Mouse (Mus musculus) embryonic facial prominence, embryonic 14.5 days (tissue): ENCODE results near the gene Fntb. TPM values are rescaled to one million over a fixed set of nuclear protein-coding genes. Genes with fewer than 3 reads are reported as not detected.

Experiments
- ATAC-seq: fragments of 200-750 bp; cut with Nextera tagmentation; 2 replicates; pipeline ENCODE4 v1.8.0; 2017; ENCODE audit warnings: low read depth, moderate number of reproducible peaks, moderate TSS enrichment
- DNase-seq: peaks from one replicate; pipeline ENCODE4 v3.0.0-alpha.2; 2015; ENCODE audit warnings: low spot score
- H3K27ac ChIP-seq: fragments of 300-500 bp; sonication (generic); replicated peaks from 2 replicates; pipeline ENCODE4 v1.5.1; 2014; ENCODE audit warnings: low read depth, mild to moderate bottlenecking, low read length, moderate library complexity
- H3K27me3 ChIP-seq: fragments of 300-500 bp; sonication (generic); replicated peaks from 2 replicates; pipeline ENCODE4 v1.6.1; 2014; ENCODE audit warnings: low read length; ENCODE audit not compliant: control insufficient read depth, insufficient read depth
- H3K36me3 ChIP-seq: fragments of 300-500 bp; sonication (generic); 2 replicates; pipeline ENCODE4 v1.6.1; 2014; ENCODE audit warnings: low read length, mixed read lengths; ENCODE audit not compliant: control insufficient read depth, insufficient read depth
- H3K4me1 ChIP-seq: fragments of 300-500 bp; sonication (generic); 2 replicates; pipeline ENCODE4 v1.6.1; 2014; ENCODE audit warnings: antibody characterized with exemption, low read length; ENCODE audit not compliant: control insufficient read depth, insufficient read depth
- H3K4me2 ChIP-seq: fragments of 300-500 bp; sonication (generic); 2 replicates; pipeline ENCODE4 v1.6.1; 2014; ENCODE audit warnings: low read depth, mild to moderate bottlenecking, low read length, moderate library complexity, mixed read lengths
- H3K4me3 ChIP-seq: fragments of 300-500 bp; sonication (generic); 2 replicates; pipeline ENCODE4 v1.5.1; 2014; ENCODE audit warnings: low read depth, mild to moderate bottlenecking, low read length
- H3K9ac ChIP-seq: fragments of 300-500 bp; sonication (generic); 2 replicates; pipeline ENCODE4 v1.6.1; 2014; ENCODE audit warnings: low read depth, mild to moderate bottlenecking, low read length, moderate library complexity, mixed read lengths
- H3K9me3 ChIP-seq: fragments of 300-500 bp; sonication (generic); 2 replicates; pipeline ENCODE4 v1.6.1; 2016; ENCODE audit warnings: low read length; ENCODE audit not compliant: control insufficient read depth
- WGBS: fragments of 180-500 bp; shearing (Covaris S2); extraction: QIAGEN DNeasy Blood & Tissue Kit; methylation state at CpG from one replicate; pipeline ENCODE4 v1.1.7; 2014; 5-methylcytosine and 5-hydroxymethylcytosine counted together
- polyA plus RNA-seq: library from polyadenylated mRNA; unstranded; fragments of >200 nt; fragmentation: Nextera tagmentation; extraction: Ambion mirVana; gene quantifications from 2 replicates; pipeline ENCODE4 v1.2.1, GENCODE M21; 2014

Fntb gene
- polyA plus RNA-seq, 1 experiment from 2014 or later, result 41.4 TPM

DNA sequence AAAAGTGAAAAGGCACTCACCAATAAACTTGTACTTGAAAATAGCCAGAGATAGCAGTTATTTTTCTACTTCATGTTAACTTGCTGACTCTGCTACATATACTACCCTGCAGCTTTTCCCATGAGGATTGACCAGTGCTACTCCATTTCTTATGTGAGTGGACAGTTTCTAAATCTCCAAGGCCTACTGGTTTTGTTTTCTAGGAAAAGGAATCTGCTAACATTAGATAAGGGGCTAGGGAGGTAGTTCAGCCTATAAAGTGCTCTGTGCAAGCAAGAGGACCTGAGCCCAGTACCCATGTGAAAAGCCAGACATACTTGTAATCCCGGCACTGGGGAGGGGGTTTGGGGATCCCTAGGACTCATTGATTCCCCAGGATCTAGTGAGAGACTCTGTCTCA is 140.9 kb downstream of the Fntb start:
- no peak overlapping the region for H3K4me3 ChIP-seq
- ATAC-seq (no peak), DNase-seq (no peak)
- no peaks in the 10 kb centered on the region for H3K27me3 ChIP-seq
- peaks cover 21% of the 10 kb centered on the region for H3K36me3 ChIP-seq
- H3K9me3 ChIP-seq, result no peaks in the 10 kb centered on the region
- 86% methylated on average over 1 of the region's 1 CpGs for WGBS
- no peaks in the 10 kb centered on the region for H3K4me1 ChIP-seq
- no peak overlapping the region for H3K4me2 ChIP-seq
- no peak overlapping the region for H3K27ac ChIP-seq
- H3K9ac ChIP-seq, result no peak overlapping the region

DNA sequence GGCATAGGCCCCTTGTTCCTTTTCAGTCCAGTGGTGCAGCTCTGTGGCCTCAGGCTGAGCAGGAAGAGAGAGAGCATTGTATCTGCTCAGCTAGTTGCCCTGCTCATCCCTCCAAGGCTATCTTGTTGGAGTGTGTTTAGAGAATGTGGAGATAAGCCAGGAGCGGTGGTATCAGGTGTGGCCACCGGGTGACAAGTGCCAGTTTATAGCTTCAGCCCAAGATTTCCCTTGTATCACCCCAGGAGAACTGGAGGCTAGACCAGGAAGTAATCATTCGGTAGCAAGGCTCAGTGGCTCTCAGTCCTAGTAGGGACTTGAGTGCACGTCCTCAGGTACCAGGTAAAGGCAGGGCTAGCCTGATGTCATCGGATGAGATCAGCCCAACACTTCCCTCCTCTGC is 143.8 kb downstream of the Fntb start:
- H3K27me3 ChIP-seq, result no peaks in the 10 kb centered on the region
- H3K4me3 ChIP-seq, result no peak overlapping the region
- peaks cover 18% of the 10 kb centered on the region for H3K36me3 ChIP-seq
- H3K4me2 ChIP-seq, result no peak overlapping the region
- H3K9ac ChIP-seq, result no peak overlapping the region
- ATAC-seq (no peak), DNase-seq (no peak)
- WGBS, result 79% methylated on average over 5 of the region's 5 CpGs
- H3K4me1 ChIP-seq, result no peaks in the 10 kb centered on the region
- no peaks in the 10 kb centered on the region for H3K9me3 ChIP-seq
- no peak overlapping the region for H3K27ac ChIP-seq

DNA sequence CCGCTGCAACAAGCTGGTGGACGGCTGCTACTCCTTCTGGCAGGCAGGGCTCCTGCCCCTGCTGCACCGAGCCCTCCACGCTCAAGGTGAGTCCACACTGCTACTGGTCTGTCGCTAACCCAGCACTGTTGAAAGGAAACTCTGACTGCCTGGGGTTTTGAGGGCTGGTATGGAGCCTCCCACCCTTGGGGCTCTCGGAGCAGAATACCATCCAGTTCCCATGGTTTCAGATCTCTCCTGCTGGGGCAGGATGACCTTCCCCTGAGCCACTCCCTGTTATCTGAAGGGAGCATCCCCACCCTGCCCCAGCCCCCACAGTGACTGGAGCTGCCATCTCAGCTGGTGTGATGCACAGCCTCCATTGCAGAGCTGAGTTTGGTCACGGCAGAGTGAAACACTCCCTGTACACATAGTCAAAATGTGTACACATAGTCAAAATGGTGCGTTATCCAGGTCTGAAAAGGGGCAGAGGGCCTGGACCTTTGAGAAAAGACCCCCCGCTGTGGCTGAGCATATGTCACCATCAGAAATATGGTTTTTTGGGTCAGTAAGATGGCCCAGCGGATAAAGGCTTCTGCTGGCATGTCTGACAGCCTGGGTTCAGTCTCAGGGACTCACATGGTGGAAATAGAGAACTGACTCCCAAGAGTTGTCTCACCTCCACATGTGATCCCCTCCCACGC is 145.0 kb downstream of the Fntb start:
- Histone ChIP-seq H3K4me1 (no peaks in the 10 kb centered on the region), H3K4me3 (no peak overlapping the region), H3K27ac (no peak overlapping the region), H3K27me3 (no peaks in the 10 kb centered on the region), H3K9me3 (no peaks in the 10 kb centered on the region), H3K36me3 (peaks cover 21% of the 10 kb centered on the region), H3K4me2 (no peak overlapping the region), H3K9ac (no peak overlapping the region)
- WGBS, result 85% methylated on average over 10 of the region's 11 CpGs
- DNase-seq (no peak), ATAC-seq (no peak)

DNA sequence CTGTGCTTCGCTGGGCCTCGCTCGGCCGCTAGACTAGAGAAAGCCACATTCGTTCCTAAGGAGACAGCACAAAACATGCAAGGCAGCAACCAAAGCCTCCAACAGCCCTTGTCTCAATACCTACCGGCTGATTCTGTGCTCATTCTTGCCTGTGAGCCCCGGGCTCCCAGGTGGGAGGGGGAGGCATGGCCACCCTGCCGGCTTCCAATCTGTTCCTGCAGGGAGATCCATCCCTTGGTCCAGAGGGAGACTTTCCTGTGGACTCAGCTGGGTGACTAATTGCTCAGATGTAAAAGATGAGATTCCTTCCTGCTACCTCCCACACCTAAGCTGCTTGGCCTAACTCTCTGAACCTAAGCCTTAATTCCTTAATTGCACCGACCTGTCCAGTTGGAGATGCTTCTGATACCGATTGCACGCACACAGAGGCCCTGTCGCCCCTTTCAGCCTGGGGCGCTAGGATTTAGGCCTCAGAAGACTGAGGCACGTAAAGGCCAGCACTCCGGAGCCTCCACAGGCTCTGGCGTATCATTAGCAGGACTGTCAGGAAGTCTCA is 145.9 kb downstream of the Fntb start:
- 70% methylated on average over 16 of the region's 16 CpGs for WGBS
- ATAC-seq, result no peak

DNA sequence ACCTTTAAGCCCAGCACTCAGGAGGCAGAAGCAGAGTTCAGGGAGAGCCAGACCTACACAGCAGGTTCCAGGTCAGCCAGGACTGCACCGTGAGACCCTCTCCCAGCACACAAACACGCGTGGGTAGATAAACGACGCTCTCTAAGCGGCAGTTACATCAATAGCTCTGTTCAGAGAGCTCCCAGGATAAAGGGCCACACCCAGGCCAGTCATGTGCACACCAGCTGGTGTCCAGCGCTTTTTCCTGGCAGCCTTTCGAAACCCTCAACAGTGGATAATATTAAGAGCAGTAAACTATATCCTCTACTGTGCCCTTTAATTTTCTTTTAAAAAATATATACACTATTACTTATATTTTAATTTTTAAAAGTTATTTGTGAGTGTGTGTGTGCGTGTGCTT is 146.8 kb downstream of the Fntb start:
- ATAC-seq (no peak), DNase-seq (no peak)
- Histone ChIP-seq H3K27ac (no peak overlapping the region), H3K4me3 (no peak overlapping the region), H3K4me1 (no peaks in the 10 kb centered on the region), H3K27me3 (no peaks in the 10 kb centered on the region), H3K9me3 (no peaks in the 10 kb centered on the region), H3K36me3 (peaks cover 20% of the 10 kb centered on the region), H3K9ac (no peak overlapping the region), H3K4me2 (no peak overlapping the region)
- WGBS, result 57% methylated on average over 9 of the region's 9 CpGs

More for the DNA sequence above, 145.9 kb downstream of the Fntb start:
- no peak for DNase-seq
- Histone ChIP-seq H3K4me2 (no peak overlapping the region), H3K36me3 (peaks cover 19% of the 10 kb centered on the region), H3K4me3 (no peak overlapping the region), H3K9ac (no peak overlapping the region), H3K27me3 (no peaks in the 10 kb centered on the region), H3K9me3 (no peaks in the 10 kb centered on the region), H3K4me1 (no peaks in the 10 kb centered on the region), H3K27ac (no peak overlapping the region)

DNA sequence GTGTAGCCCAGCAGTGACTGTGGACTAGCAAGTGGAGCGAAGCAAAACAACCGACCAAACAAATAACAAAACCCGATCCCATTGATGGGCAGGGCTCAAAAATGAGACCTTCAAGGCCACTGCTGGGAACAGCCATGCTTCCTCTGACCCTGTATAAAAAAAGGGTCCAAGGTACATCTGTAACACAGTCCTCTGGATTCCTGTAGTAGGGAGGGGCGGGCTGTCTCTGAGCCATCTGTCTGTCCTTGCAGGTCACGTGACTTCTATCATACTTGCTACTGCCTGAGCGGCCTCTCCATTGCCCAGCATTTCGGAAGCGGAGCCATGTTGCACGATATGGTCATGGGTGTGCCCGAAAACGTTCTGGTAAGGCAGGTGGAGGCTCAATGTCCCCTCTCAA is 150.8 kb downstream of the Fntb start:
- Histone ChIP-seq H3K27ac (no peak overlapping the region), H3K4me1 (no peaks in the 10 kb centered on the region), H3K27me3 (no peaks in the 10 kb centered on the region), H3K9me3 (no peaks in the 10 kb centered on the region), H3K36me3 (peaks cover 27% of the 10 kb centered on the region; the same call in 1 of the 2 replicates), H3K9ac (no peak overlapping the region), H3K4me3 (no peak overlapping the region), H3K4me2 (no peak overlapping the region)
- 89% methylated on average over 11 of the region's 11 CpGs for WGBS
- DNase-seq (no peak), ATAC-seq (no peak)

DNA sequence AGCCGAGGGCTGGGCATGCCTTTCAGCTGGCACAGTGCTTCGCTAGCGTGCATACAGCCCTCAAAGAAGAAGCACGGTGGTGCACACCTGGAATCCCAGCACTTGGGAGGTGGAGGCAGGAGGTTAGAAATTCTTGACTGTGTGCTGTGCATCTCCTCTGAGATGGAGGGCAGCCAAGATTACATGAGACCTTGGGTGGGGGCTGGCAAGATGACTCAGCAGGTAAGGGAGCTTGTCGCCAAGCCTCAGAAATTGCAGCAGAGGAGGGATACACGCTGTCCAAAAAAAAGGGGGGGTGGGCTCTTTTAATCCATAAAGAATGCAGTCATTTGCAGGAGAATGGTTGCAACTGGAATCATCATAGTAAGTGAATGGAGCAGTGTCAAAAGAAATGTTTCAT is 152.7 kb downstream of the Fntb start:
- ATAC-seq, result no peak
- no peak overlapping the region for H3K9ac ChIP-seq
- no peak overlapping the region for H3K4me2 ChIP-seq
- H3K9me3 ChIP-seq, result no peaks in the 10 kb centered on the region
- DNase-seq, result no peak
- H3K36me3 ChIP-seq, result peaks cover 31% of the 10 kb centered on the region; the same call in 1 of the 2 replicates
- no peak overlapping the region for H3K4me3 ChIP-seq
- H3K27me3 ChIP-seq, result no peaks in the 10 kb centered on the region
- no peak overlapping the region for H3K27ac ChIP-seq
- H3K4me1 ChIP-seq, result no peaks in the 10 kb centered on the region
- 76% methylated on average over 6 of the region's 6 CpGs for WGBS

DNA sequence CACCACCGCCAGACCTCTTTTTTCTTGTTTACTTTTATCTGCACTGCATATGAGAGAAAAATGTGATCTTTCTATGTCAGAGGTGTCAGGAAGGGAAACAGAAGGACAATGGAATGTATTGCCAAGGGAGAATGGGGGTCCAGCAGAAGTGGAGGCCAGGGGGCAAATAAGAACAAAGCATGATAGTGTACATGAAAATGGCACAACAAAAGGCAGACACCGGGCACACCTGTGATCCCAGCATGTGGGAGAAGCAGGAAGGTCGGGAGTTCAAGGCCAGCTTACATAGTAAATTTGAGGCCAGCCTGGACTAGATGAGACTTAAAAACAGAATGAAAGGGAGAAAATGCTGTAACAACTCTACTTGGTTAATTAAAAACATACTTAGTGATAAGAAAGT is 153.5 kb downstream of the Fntb start:
- 64% methylated on average over 3 of the region's 3 CpGs for WGBS
- DNase-seq (no peak), ATAC-seq (no peak)
- Histone ChIP-seq H3K4me2 (no peak overlapping the region), H3K36me3 (peaks cover 36% of the 10 kb centered on the region; the same call in 1 of the 2 replicates), H3K27ac (no peak overlapping the region), H3K4me3 (no peak overlapping the region), H3K4me1 (no peaks in the 10 kb centered on the region), H3K27me3 (no peaks in the 10 kb centered on the region), H3K9ac (no peak overlapping the region), H3K9me3 (no peaks in the 10 kb centered on the region)

DNA sequence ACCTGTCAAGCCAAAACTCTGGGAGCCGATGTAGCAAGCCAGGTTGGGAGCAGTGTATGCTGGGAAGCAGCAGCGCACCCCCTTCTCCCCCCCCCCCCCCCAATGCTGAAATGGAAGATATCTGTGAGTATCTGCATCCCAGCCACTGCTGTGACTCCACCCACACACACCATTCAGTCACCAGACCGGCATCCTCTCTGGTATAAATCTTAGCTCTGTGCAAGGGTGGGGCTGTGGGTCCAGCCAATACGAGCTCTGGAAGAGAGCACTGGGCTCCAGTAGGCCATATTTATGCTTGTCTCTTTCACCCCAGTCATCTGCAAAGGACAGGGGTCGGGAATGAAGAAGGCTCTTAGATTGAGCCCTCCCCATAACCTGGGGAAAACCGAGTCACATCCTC is 155.0 kb downstream of the Fntb start:
- no peak for ATAC-seq
- 84% methylated on average over 6 of the region's 6 CpGs for WGBS
- H3K4me3 ChIP-seq, result no peak overlapping the region

More for the DNA sequence above, 155.0 kb downstream of the Fntb start:
- Histone ChIP-seq H3K9me3 (no peaks in the 10 kb centered on the region), H3K4me1 (no peaks in the 10 kb centered on the region), H3K4me2 (no peak overlapping the region), H3K27me3 (no peaks in the 10 kb centered on the region), H3K36me3 (peaks cover 32% of the 10 kb centered on the region; the same call in 1 of the 2 replicates), H3K9ac (no peak overlapping the region), H3K27ac (no peak overlapping the region)
- no peak for DNase-seq
